In genomic region chr6:53069976-53070575, GRCm38 (mm10) we compare ENCODE assay signal across 12 mouse cellular contexts. TPM values are rescaled to one million over a fixed set of nuclear protein-coding genes. Genes with fewer than 3 reads are reported as not detected.
A peak's percentile ranks its signal among the peaks of the same experiment; 100 is the strongest.
DNase-seq lines count a peak whose midpoint lies in the region; ATAC-seq lines count a peak whose summit lies in the region.
"Had no signal": no experiment of that assay in that cellular context is flagged by ENCODE, and none has a peak within 500 bp of the region (broad histone marks: within the 10 kb centered on the region; RNA-seq: fewer than 3 reads in every experiment).

No protein-coding gene starts in this region.

- intact Hi-C loops in left cerebral cortex, postnatal 4 days (cut with DNase I) = no loop called here

- peak; percentile 15 for DNase-seq in cerebellum, adult 11 months
- DNase-seq in left cerebral cortex, postnatal 4 days = peak; percentile 66
- DNase-seq in left cerebral cortex, adult 8-10 months (ENCODE audit: low spot score in 2 of 2) = no peak
- DNase-seq in layer of hippocampus, postnatal 36 days = no peak
- no peak for DNase-seq in ovary, adult 18-20 months (ENCODE audit: low spot score)
- no peak for DNase-seq in frontal cortex, postnatal 14 days (ENCODE audit: low spot score in 2 of 2)
- DNase-seq: liver; lung, embryonic 14.5 days had no signal

- no peaks in the 10 kb centered on the region for H3K27me3 ChIP-seq in heart, embryonic 14.5 days (ENCODE audit: control insufficient read depth, insufficient read depth, low read length)

- ATAC-seq in cerebellum, adult (ENCODE audit: insufficient number of reproducible peaks, low FRiP score, low TSS enrichment) = no peak
- peak; percentile 37; the same call in 1 of the 2 replicates for ATAC-seq in heart, embryonic 14.5 days (ENCODE audit: insufficient number of reproducible peaks, insufficient read depth, low FRiP score, low read depth)
- ATAC-seq: inflammation-experienced regulatory T-cells, adult 6 months had no signal

- H3K9ac ChIP-seq in heart, embryonic 14.5 days (ENCODE audit: low read length) = no peak overlapping the region
- H3K9ac ChIP-seq: lung, embryonic 14.5 days had no signal

- peak overlapping the region; percentile 79 for H3K4me2 ChIP-seq in heart, embryonic 14.5 days (ENCODE audit: low read length)
- H3K4me2 ChIP-seq: lung, embryonic 14.5 days had no signal

- peaks cover 5% of the 10 kb centered on the region; the same call in 1 of the 2 replicates for H3K36me3 ChIP-seq in heart, embryonic 14.5 days (ENCODE audit: control insufficient read depth, insufficient read depth, low read length)

- peaks cover 16 to 19% of the 10 kb centered on the region in 2 experiments for H3K4me1 ChIP-seq in heart, embryonic 14.5 days (ENCODE audit: control insufficient read depth in 2 of 2, insufficient read depth in 2 of 2, low read length in 2 of 2)

- no peak overlapping the region for H3K4me3 ChIP-seq in heart, embryonic 14.5 days (ENCODE audit: control insufficient read depth in 1 of 2, insufficient read depth in 1 of 2, low read depth in 1 of 2, low read length in 2 of 2)
- H3K4me3 ChIP-seq: heart, adult 2 months had no signal

- H3K9me3 ChIP-seq in heart, embryonic 14.5 days (ENCODE audit: control insufficient read depth, low read length) = no peaks in the 10 kb centered on the region

- H3K27ac ChIP-seq in heart, embryonic 14.5 days (replicated peaks in 1 of 2; ENCODE audit: control insufficient read depth in 1 of 2, insufficient read depth in 1 of 2, low read depth in 2 of 2, low read length in 2 of 2) = peak overlapping the region; percentile 82 to 84
- H3K27ac ChIP-seq: heart, adult 2 months had no signal

- WGBS in heart, embryonic 14.5 days = 7% methylated on average over 5 of the region's 5 CpGs

RNA-seq across cellular contexts. Expression of gene Jazf1, which starts 1.6 kb away (rescaled TPM):
- total RNA-seq in left cerebral cortex, postnatal 4 days (2021) = 10 to 100 TPM; 87.2 to 91.2 TPM
- total RNA-seq in left cerebral cortex, adult 8-10 months (2022) = 10 to 100 TPM; 21.6 to 24.8 (median 24.5) TPM
- polyA plus RNA-seq in heart, embryonic 14.5 days (2014; fragmentation: Nextera tagmentation; extraction: Ambion mirVana) = 15.6 and 17.4 TPM in 2 replicates
- total RNA-seq in layer of hippocampus, postnatal 36 days (2021) = 10 to 100 TPM; 31.9 to 35.2 TPM

Comparison
In these comparisons a context has a peak if more than half of its experiments do, and no peak if none do; other contexts are left out.
1. DNase-seq: peak in cerebellum, adult 11 months (single experiment) and left cerebral cortex, postnatal 4 days (single experiment); none in left cerebral cortex, adult 8-10 months (0 of 2), layer of hippocampus, postnatal 36 days (0 of 2), ovary, adult 18-20 months (single experiment) and frontal cortex, postnatal 14 days (0 of 2).